In the genomic region with DNA sequence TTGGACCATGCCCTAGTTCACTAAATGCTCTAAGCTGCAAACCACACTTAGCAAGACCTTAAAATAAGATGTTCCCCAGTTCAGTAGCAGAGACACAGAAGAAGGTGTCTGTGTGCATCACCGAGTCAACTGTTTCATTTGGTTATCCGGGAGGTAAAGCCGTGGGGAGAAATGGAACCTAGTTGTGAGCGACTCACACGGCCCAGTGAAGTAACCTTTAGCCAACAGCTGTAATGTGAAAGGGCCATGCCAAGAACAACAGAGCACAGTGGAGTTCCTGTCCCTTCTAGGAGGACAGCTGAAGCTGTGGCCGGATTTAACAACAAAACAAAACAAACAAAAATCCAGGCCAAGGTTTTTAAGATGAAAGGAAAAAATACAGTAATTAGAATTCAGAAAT, we compare ENCODE assay signal across 9 mouse cellular contexts. TPM values are rescaled to one million over a fixed set of nuclear protein-coding genes. Genes with fewer than 3 reads are reported as not detected.
DNase-seq lines count a peak whose midpoint lies in the region; ATAC-seq lines count a peak whose summit lies in the region.
"Had no signal": no experiment of that assay in that cellular context is flagged by ENCODE, and none has a peak within 500 bp of the region (broad histone marks: within the 10 kb centered on the region; RNA-seq: fewer than 3 reads in every experiment).

No protein-coding gene starts in this region.

- H3K4me1 ChIP-seq in hindbrain, embryonic 13.5 days (replicated peaks), result peaks cover 9% of the 10 kb centered on the region
- H3K4me1 ChIP-seq in hindbrain, embryonic 10.5 days (replicated peaks), result peaks cover 27% of the 10 kb centered on the region
- peaks cover 9% of the 10 kb centered on the region; the same call in 1 of the 2 replicates for H3K4me1 ChIP-seq in forebrain, embryonic 14.5 days (ENCODE audit: control insufficient read depth, insufficient read depth, low read length)
- H3K4me1 ChIP-seq in midbrain, embryonic 15.5 days, result peaks cover 13% of the 10 kb centered on the region

- H3K36me3 ChIP-seq in hindbrain, embryonic 13.5 days, result no peaks in the 10 kb centered on the region
- H3K36me3 ChIP-seq in hindbrain, embryonic 10.5 days, result no peaks in the 10 kb centered on the region
- H3K36me3 ChIP-seq in forebrain, embryonic 14.5 days (ENCODE audit: control insufficient read depth, insufficient read depth, low read length), result no peaks in the 10 kb centered on the region
- H3K36me3 ChIP-seq in midbrain, embryonic 15.5 days (replicated peaks), result no peaks in the 10 kb centered on the region

- H3K27ac ChIP-seq in hindbrain, embryonic 13.5 days, result no peak overlapping the region
- no peak overlapping the region for H3K27ac ChIP-seq in hindbrain, embryonic 10.5 days
- H3K27ac ChIP-seq in forebrain, embryonic 14.5 days (ENCODE audit: low read depth, low read length), result peak overlapping the region; percentile 9; the same call in 1 of the 2 replicates
- H3K27ac ChIP-seq in midbrain, embryonic 15.5 days, result 0 out of 2 replicates have a peak overlapping the region, but pooled peaks have one; percentile 21

- no peaks in the 10 kb centered on the region for H3K9me3 ChIP-seq in hindbrain, embryonic 13.5 days
- H3K9me3 ChIP-seq in hindbrain, embryonic 10.5 days, result no peaks in the 10 kb centered on the region
- H3K9me3 ChIP-seq in forebrain, embryonic 14.5 days (replicated peaks; ENCODE audit: control insufficient read depth, low read length), result no peaks in the 10 kb centered on the region
- H3K9me3 ChIP-seq in midbrain, embryonic 15.5 days, result no peaks in the 10 kb centered on the region

- DNase-seq in hindbrain, embryonic 10.5 days (ENCODE audit: low spot score), result no peak
- DNase-seq in forebrain, embryonic 14.5 days (ENCODE audit: low spot score), result no peak
- DNase-seq in kidney, adult 9 months, result peak; percentile 59
- DNase-seq in cerebellum, postnatal 14 days, result no peak
- DNase-seq in spleen, postnatal 10 days (ENCODE audit: low spot score in 2 of 2), result no peak
- DNase-seq in spleen, postnatal 4 days (ENCODE audit: low spot score in 2 of 2), result no peak

- H3K9ac ChIP-seq in hindbrain, embryonic 13.5 days, result no peak overlapping the region
- H3K9ac ChIP-seq in forebrain, embryonic 14.5 days (ENCODE audit: low read length), result peak overlapping the region; percentile 32
- H3K9ac ChIP-seq in midbrain, embryonic 15.5 days, result no peak overlapping the region

- H3K4me3 ChIP-seq in hindbrain, embryonic 13.5 days, result 0 out of 2 replicates have a peak overlapping the region, but pooled peaks have one; percentile 0
- H3K4me3 ChIP-seq in hindbrain, embryonic 10.5 days, result no peak overlapping the region
- H3K4me3 ChIP-seq in forebrain, embryonic 14.5 days (ENCODE audit: low read depth, low read length), result peak overlapping the region; percentile 33
- peak overlapping the region; percentile 12; the same call in 1 of the 2 replicates for H3K4me3 ChIP-seq in midbrain, embryonic 15.5 days

- H3K4me2 ChIP-seq in hindbrain, embryonic 13.5 days, result peak overlapping the region; percentile 30; the same call in 1 of the 2 replicates
- H3K4me2 ChIP-seq in forebrain, embryonic 14.5 days (ENCODE audit: low read length), result peak overlapping the region; percentile 52
- H3K4me2 ChIP-seq in midbrain, embryonic 15.5 days, result peak overlapping the region; percentile 22

- 0 out of 2 replicates have a peak, but pooled peaks cover 3% of the 10 kb centered on the region for H3K27me3 ChIP-seq in hindbrain, embryonic 13.5 days
- no peaks in the 10 kb centered on the region for H3K27me3 ChIP-seq in hindbrain, embryonic 10.5 days (ENCODE audit: insufficient read depth, poor library complexity, severe bottlenecking)
- no peaks in the 10 kb centered on the region for H3K27me3 ChIP-seq in forebrain, embryonic 14.5 days (replicated peaks; ENCODE audit: control insufficient read depth, insufficient read depth, low read length)
- H3K27me3 ChIP-seq in midbrain, embryonic 15.5 days (replicated peaks), result no peaks in the 10 kb centered on the region

- no peak for ATAC-seq in hindbrain, embryonic 13.5 days (ENCODE audit: low FRiP score)
- ATAC-seq in forebrain, embryonic 14.5 days, result no peak
- no peak for ATAC-seq in midbrain, embryonic 15.5 days (replicated peaks)

- 63% methylated on average over 6 of the region's 6 CpGs for WGBS in hindbrain, embryonic 13.5 days
- WGBS in hindbrain, embryonic 10.5 days, result 59% methylated on average over 6 of the region's 6 CpGs
- WGBS in forebrain, embryonic 14.5 days, result 45% methylated on average over 6 of the region's 6 CpGs
- 52% methylated on average over 6 of the region's 6 CpGs for WGBS in midbrain, embryonic 15.5 days

RNA-seq across cellular contexts. Expression of a gene that starts 1.3 kb away (rescaled TPM):
- not detected in 2 replicates for polyA plus RNA-seq in hindbrain, embryonic 13.5 days (2015; fragmentation: Nextera tagmentation; extraction: Ambion mirVana)
- polyA plus RNA-seq in hindbrain, embryonic 10.5 days (2016; fragmentation: Nextera tagmentation; extraction: Ambion mirVana), result not detected in 2 replicates
- not detected in 2 replicates for polyA plus RNA-seq in forebrain, embryonic 14.5 days (2014; fragmentation: Nextera tagmentation; extraction: Ambion mirVana)
- not detected in 2 replicates for polyA plus RNA-seq in midbrain, embryonic 15.5 days (2015; fragmentation: Nextera tagmentation; extraction: Ambion mirVana)
- polyA plus RNA-seq: neural tube, embryonic 11.5 days had no signal

RNA-seq across cellular contexts. Expression of a gene that starts 2.0 kb away (rescaled TPM):
- 7.5 and 7.8 TPM in 2 replicates for polyA plus RNA-seq in hindbrain, embryonic 13.5 days (2015; fragmentation: Nextera tagmentation; extraction: Ambion mirVana)
- polyA plus RNA-seq in hindbrain, embryonic 10.5 days (2016; fragmentation: Nextera tagmentation; extraction: Ambion mirVana), result 1.9 and 2.6 TPM in 2 replicates
- polyA plus RNA-seq in forebrain, embryonic 14.5 days (2014; fragmentation: Nextera tagmentation; extraction: Ambion mirVana), result 15.9 and 17.3 TPM in 2 replicates
- 9.8 and 10.5 TPM in 2 replicates for polyA plus RNA-seq in midbrain, embryonic 15.5 days (2015; fragmentation: Nextera tagmentation; extraction: Ambion mirVana)

Comparison
In these comparisons a context has a peak if more than half of its experiments do, and no peak if none do; other contexts are left out.
1. H3K27ac ChIP-seq: peak in forebrain, embryonic 14.5 days (single experiment) and midbrain, embryonic 15.5 days (single experiment); none in hindbrain, embryonic 13.5 days (single experiment) and hindbrain, embryonic 10.5 days (single experiment).
2. Peak in every context shown above with its lines, with median percentiles within 50 percentile points of each other: H3K4me2 ChIP-seq.